Mouse (Mus musculus): ENCODE measurements around the gene Gnat1.

GRCm38 (mm10) chr9:107669480-107669945 is 10.0 kb downstream of the Gnat1 start, which contains the start of gene Slc38a3:
- TF ChIP-seq CTCF (IDR thresholded peaks at IDR 0.05; ENCODE audit: low read depth) (no peak), EP300 (IDR thresholded peaks at IDR 0.05; ENCODE audit: low read depth) (no peak)

Measured in liver, postnatal 0 days (tissue).